Mouse (Mus musculus) CD8-positive naive resting alpha-beta T cell, adult 2 months (primary cell): ENCODE results near the gene Gmps.

Experiments used
- DNase-seq, 2 experiments: peaks; one replicate each; pipeline ENCODE4 v3.0.0; 2022; ENCODE audit warnings: low read depth in 2 of 2, low spot score in 2 of 2

Gene Gmps

GRCm38 (mm10) chr3:63975955-63976908, at the start of gene Gmps:
Gene Gmps (plus strand): TSS chr3:63976106.
- peak; percentile 90 to 94 for DNase-seq

- peak; percentile 79 to 83 for DNase-seq
Observed at GRCm38 (mm10) chr3:63928878-63929859, 46.7 kb upstream of the Gmps start, which contains the start of gene E130311K13Rik. Gene E130311K13Rik (minus strand): TSS chr3:63929472.

GRCm38 (mm10) chr3:63938928-63939327, 37.0 kb upstream of the Gmps start:
- DNase-seq = no peak

GRCm38 (mm10) chr3:63941204-63941850, 34.6 kb upstream of the Gmps start:
- no peak for DNase-seq

GRCm38 (mm10) chr3:63949837-63950236, 26.1 kb upstream of the Gmps start:
- no peak for DNase-seq

GRCm38 (mm10) chr3:63963421-63964099, 12.3 kb upstream of the Gmps start:
- DNase-seq = peak in 1 of 2 experiments; percentile 17

GRCm38 (mm10) chr3:63964100-63964921, 11.6 kb upstream of the Gmps start, which contains the start of gene Slc33a1:
Gene Slc33a1 (minus strand): TSS chr3:63964768.
- DNase-seq = peak; percentile 98

GRCm38 (mm10) chr3:63964922-63965249, 11.0 kb upstream of the Gmps start:
- DNase-seq = no peak

- no peak for DNase-seq
Observed at GRCm38 (mm10) chr3:63965929-63966328, 10.0 kb upstream of the Gmps start.

- no peak for DNase-seq
Observed at GRCm38 (mm10) chr3:63977895-63978294, 2.0 kb downstream of the Gmps start.

- no peak for DNase-seq
Observed at GRCm38 (mm10) chr3:63986656-63987055, 10.8 kb downstream of the Gmps start.

- no peak for DNase-seq
Observed at GRCm38 (mm10) chr3:63988722-63989440, 13.0 kb downstream of the Gmps start.

GRCm38 (mm10) chr3:64021436-64021835, 45.5 kb downstream of the Gmps start:
- no peak for DNase-seq

GRCm38 (mm10) chr3:64021867-64022266, 46.0 kb downstream of the Gmps start:
- no peak for DNase-seq

GRCm38 (mm10) chr3:64029846-64030245, 53.9 kb downstream of the Gmps start:
- DNase-seq = no peak

- no peak for DNase-seq
Observed at GRCm38 (mm10) chr3:64038136-64038841, 62.4 kb downstream of the Gmps start.

GRCm38 (mm10) chr3:64039818-64040784, 64.2 kb downstream of the Gmps start:
- peak; percentile 5 to 33 for DNase-seq
